Mouse (Mus musculus) midbrain, embryonic 12.5 days (tissue): Measurements from ENCODE around the gene Slc11a1. TPM values are rescaled to one million over a fixed set of nuclear protein-coding genes. Genes with fewer than 3 reads are reported as not detected.
A peak's percentile ranks its signal among the peaks of the same experiment; 100 is the strongest.

Experiments used
- ATAC-seq: fragments of 200-750 bp; cut with Nextera tagmentation; 2 replicates; pipeline ENCODE4 v1.8.0; 2017; ENCODE audit warnings: low read depth, moderate TSS enrichment, moderate library complexity; ENCODE audit not compliant: low FRiP score
- H3K27ac ChIP-seq: fragments of 300-500 bp; sonication (generic); replicated peaks from 2 replicates; pipeline ENCODE4 v1.5.1; 2016; ENCODE audit warnings: mild to moderate bottlenecking
- H3K27me3 ChIP-seq: fragments of 300-500 bp; sonication (generic); 2 replicates; pipeline ENCODE4 v1.6.1; 2016; ENCODE audit warnings: mild to moderate bottlenecking
- H3K36me3 ChIP-seq: fragments of 300-500 bp; sonication (generic); 2 replicates; pipeline ENCODE4 v1.6.1; 2016
- H3K4me1 ChIP-seq: fragments of 300-500 bp; sonication (generic); 2 replicates; pipeline ENCODE4 v1.6.1; 2016
- H3K4me2 ChIP-seq: fragments of 300-500 bp; sonication (generic); replicated peaks from 2 replicates; pipeline ENCODE4 v1.6.1; 2016; ENCODE audit warnings: mild to moderate bottlenecking, moderate library complexity
- H3K4me3 ChIP-seq: fragments of 300-500 bp; sonication (generic); 2 replicates; pipeline ENCODE4 v1.5.1; 2016; ENCODE audit warnings: mild to moderate bottlenecking
- H3K9ac ChIP-seq: fragments of 300-500 bp; sonication (generic); replicated peaks from 2 replicates; pipeline ENCODE4 v1.6.1; 2016; ENCODE audit warnings: mild to moderate bottlenecking, moderate library complexity
- H3K9me3 ChIP-seq: fragments of 300-500 bp; sonication (generic); 2 replicates; pipeline ENCODE4 v1.6.1; 2016; ENCODE audit warnings: mild to moderate bottlenecking
- WGBS: fragments of 180-500 bp; shearing (Covaris S2); methylation state at CpG from one replicate; pipeline ENCODE4 v1.1.7; 2016; 5-methylcytosine and 5-hydroxymethylcytosine counted together
- microRNA counts: library from miRNA; unstranded; fragments of <30 nt; microRNA quantifications from one replicate; lab custom pipeline; 2017
- microRNA-seq: library from miRNA; unstranded; fragments of <30 nt; microRNA quantifications from one replicate; pipeline ENCODE4, GENCODE M21; 2017
- polyA plus RNA-seq: library from polyadenylated mRNA; unstranded; fragments of >200 nt; fragmentation: Nextera tagmentation; extraction: Ambion mirVana; gene quantifications from 2 replicates; pipeline ENCODE4 v1.2.1, GENCODE M21; 2016

Slc11a1 gene
- polyA plus RNA-seq, 1 experiment from 2014 or later: 2.4 TPM

GRCm38 (mm10) chr1:74433220-74433619 is 58.2 kb downstream of the Slc11a1 start:
- no peak overlapping the region for H3K4me2 ChIP-seq
- no peaks in the 10 kb centered on the region for H3K9me3 ChIP-seq
- peaks cover 37% of the 10 kb centered on the region for H3K36me3 ChIP-seq
- no peak overlapping the region for H3K27ac ChIP-seq
- no peak overlapping the region for H3K9ac ChIP-seq
- no peaks in the 10 kb centered on the region for H3K4me1 ChIP-seq
- no peaks in the 10 kb centered on the region for H3K27me3 ChIP-seq
- no peak for ATAC-seq
- WGBS: 93% methylated on average over 6 of the region's 6 CpGs
- H3K4me3 ChIP-seq: no peak overlapping the region

GRCm38 (mm10) chr1:74434596-74434995 is 59.6 kb downstream of the Slc11a1 start:
- no peaks in the 10 kb centered on the region for H3K9me3 ChIP-seq
- no peak overlapping the region for H3K27ac ChIP-seq
- WGBS: 84% methylated on average over 5 of the region's 5 CpGs
- no peak overlapping the region for H3K4me3 ChIP-seq
- H3K4me2 ChIP-seq: no peak overlapping the region
- H3K4me1 ChIP-seq: no peaks in the 10 kb centered on the region
- no peak for ATAC-seq
- H3K36me3 ChIP-seq: peaks cover 49% of the 10 kb centered on the region
- H3K27me3 ChIP-seq: no peaks in the 10 kb centered on the region
- H3K9ac ChIP-seq: no peak overlapping the region

GRCm38 (mm10) chr1:74435563-74435962 is 60.6 kb downstream of the Slc11a1 start:
- no peak overlapping the region for H3K4me3 ChIP-seq
- H3K27ac ChIP-seq: no peak overlapping the region
- no peaks in the 10 kb centered on the region for H3K27me3 ChIP-seq
- no peaks in the 10 kb centered on the region for H3K9me3 ChIP-seq
- H3K36me3 ChIP-seq: peaks cover 57% of the 10 kb centered on the region
- H3K4me1 ChIP-seq: no peaks in the 10 kb centered on the region
- no peak overlapping the region for H3K9ac ChIP-seq
- 90% methylated on average over 6 of the region's 6 CpGs for WGBS
- ATAC-seq: no peak
- H3K4me2 ChIP-seq: no peak overlapping the region

MicroRNAs encoded within 50 kb of the gene (microRNA counts, 519-probe panel; counts per million panel counts)
- 3,469 counts per million, percentile 18 among the panel's probes with 10 or more counts for microRNA mmu-miR-26b (lab: Ali Mortazavi, UCI)

Small RNAs within 50 kb of the gene (microRNA-seq; reads per million reads assigned to microRNA genes)
- 24,025 reads per million, percentile 98 among the genes with 10 or more reads in this experiment for gene Mir26b

Other genes with a start within 250 kb of the Slc11a1 start
- gene Rufy4, start 249.7 kb upstream of the Slc11a1 start, polyA plus RNA-seq: 0.37 and 0.67 TPM in 2 replicates
- 0.09 and 0.10 TPM in 2 replicates for gene Cxcr2, start 221.2 kb upstream of the Slc11a1 start, polyA plus RNA-seq
- gene Cxcr1, start 180.6 kb upstream of the Slc11a1 start, polyA plus RNA-seq: not detected in 2 replicates
- gene Arpc2, start 139.1 kb upstream of the Slc11a1 start, polyA plus RNA-seq: 357 and 363 TPM in 2 replicates
- gene Gpbar1, start 96.6 kb upstream of the Slc11a1 start, polyA plus RNA-seq: not detected in 2 replicates
- gene Aamp, start 90.5 kb upstream of the Slc11a1 start, polyA plus RNA-seq: 176 and 181 TPM in 2 replicates
- gene Pnkd, start 90.3 kb upstream of the Slc11a1 start, polyA plus RNA-seq: 75.0 and 85.3 TPM in 2 replicates
- gene Tmbim1, start 69.6 kb upstream of the Slc11a1 start, polyA plus RNA-seq: 6.7 and 9.8 TPM in 2 replicates
- 0.58 and 0.66 TPM in 2 replicates for gene Catip, start 13.1 kb upstream of the Slc11a1 start, polyA plus RNA-seq
- gene Ctdsp1, start 16.3 kb downstream of the Slc11a1 start, polyA plus RNA-seq: 28.9 and 31.0 TPM in 2 replicates
- gene Vil1, start 34.2 kb downstream of the Slc11a1 start, polyA plus RNA-seq: 0.28 and 0.55 TPM in 2 replicates
- 74.3 TPM in 2 replicates for gene Cnot9, start 130.9 kb downstream of the Slc11a1 start, polyA plus RNA-seq
- 1.1 and 1.5 TPM in 2 replicates for gene Plcd4, start 167.7 kb downstream of the Slc11a1 start, polyA plus RNA-seq
- 42.1 and 44.2 TPM in 2 replicates for gene Usp37, start 169.1 kb downstream of the Slc11a1 start, polyA plus RNA-seq
- 10.6 and 11.2 TPM in 2 replicates for gene Zfp142, start 213.1 kb downstream of the Slc11a1 start, polyA plus RNA-seq
- 16.4 and 17.0 TPM in 2 replicates for gene Bcs1l, start 213.1 kb downstream of the Slc11a1 start, polyA plus RNA-seq
- 31.5 and 35.5 TPM in 2 replicates for gene Rnf25, start 226.2 kb downstream of the Slc11a1 start, polyA plus RNA-seq
- 25.3 and 25.9 TPM in 2 replicates for gene Stk36, start 226.2 kb downstream of the Slc11a1 start, polyA plus RNA-seq